Mouse (Mus musculus) spleen, postnatal 0 days (tissue): ENCODE data around the gene Vmn1r139. TPM values are rescaled to one million over a fixed set of nuclear protein-coding genes. Genes with fewer than 3 reads are reported as not detected.

Source experiments
- polyA plus RNA-seq: library from polyadenylated mRNA; unstranded; fragments of >200 nt; fragmentation: Nextera tagmentation; extraction: Ambion mirVana; gene quantifications from 2 replicates; pipeline ENCODE4 v1.2.1, GENCODE M21; 2015

Gene Vmn1r139
- polyA plus RNA-seq, result not detected in 2 replicates

DNA sequence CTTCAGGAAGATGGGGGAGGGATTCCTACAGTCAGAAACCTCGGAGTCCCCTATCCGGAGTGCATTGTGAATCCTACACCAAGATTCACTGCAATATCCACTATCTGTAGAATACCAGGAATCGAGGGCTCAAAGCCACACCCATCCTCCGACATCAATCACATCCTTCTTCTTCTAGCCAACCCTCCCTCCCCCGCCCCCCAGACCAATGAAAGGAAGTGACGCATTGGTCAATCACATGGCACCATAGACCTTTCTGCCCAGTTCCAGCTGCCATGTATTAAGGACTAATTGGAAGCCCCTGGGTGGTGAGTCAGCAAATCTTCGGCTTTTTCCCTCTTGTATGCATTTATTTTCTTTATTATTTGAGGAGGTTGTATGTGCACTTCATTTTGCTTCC lies at the start of gene Vmn1r139:
Vmn1r139 (plus strand) TSS at position 301 of the 400 bp plus-strand sequence.

GRCm38 (mm10) chr7:22028797-22029196 lies 40.1 kb upstream of the Vmn1r139 start, which contains the start of gene Vmn1r138:
Vmn1r138 (minus strand) TSS chr7:22028897.

DNA sequence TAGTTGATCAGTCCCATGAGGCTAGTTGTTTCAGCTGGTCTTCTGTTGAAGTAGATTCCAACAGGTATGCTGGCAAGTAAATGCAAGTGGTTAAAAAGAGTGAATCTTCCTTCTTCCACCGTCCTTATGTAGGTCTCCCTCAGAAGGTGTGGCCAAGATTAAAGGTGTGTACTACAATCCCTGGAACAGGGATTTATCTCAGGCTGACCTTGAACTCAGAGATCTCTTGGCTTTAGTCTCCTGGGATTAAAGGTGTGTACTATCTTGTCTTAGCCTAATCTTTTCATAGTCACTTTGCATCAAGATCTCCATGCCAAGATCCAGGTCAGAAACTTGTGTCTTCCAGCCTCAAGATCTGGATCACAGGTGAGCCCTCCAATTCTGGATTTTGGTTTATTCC lies 12.7 kb upstream of the Vmn1r139 start, which contains the start of gene Gm6176:
Gm6176 (minus strand) TSS at position 101 of the 400 bp plus-strand sequence.

GRCm38 (mm10) chr7:22118145-22118544 lies 49.3 kb downstream of the Vmn1r139 start, which contains the start of gene Gm16451:
Gm16451 (minus strand) TSS chr7:22118245.

GRCm38 (mm10) chr7:22134641-22135040 lies 65.8 kb downstream of the Vmn1r139 start, which contains the start of gene Gm10666:
Gm10666 (minus strand) TSS chr7:22134741.

Other genes with a start within 250 kb of the Vmn1r139 start
- gene Vmn1r135, start 236.7 kb upstream of the Vmn1r139 start, polyA plus RNA-seq, result not detected in 2 replicates
- not detected in 2 replicates for gene Gm5725, start 224.8 kb upstream of the Vmn1r139 start, polyA plus RNA-seq
- not detected in 2 replicates for gene Gm5891, start 147.8 kb upstream of the Vmn1r139 start, polyA plus RNA-seq
- gene Vmn1r137, start 74.5 kb upstream of the Vmn1r139 start, polyA plus RNA-seq, result not detected in 2 replicates
- gene Vmn1r138, start 40.2 kb upstream of the Vmn1r139 start, polyA plus RNA-seq, result not detected in 2 replicates
- gene Gm6176, start 12.8 kb upstream of the Vmn1r139 start, polyA plus RNA-seq, result not detected in 2 replicates
- gene Gm16451, start 49.2 kb downstream of the Vmn1r139 start, polyA plus RNA-seq, result not detected in 2 replicates
- not detected in 2 replicates for gene Gm10666, start 65.7 kb downstream of the Vmn1r139 start, polyA plus RNA-seq
- gene Vmn1r142, start 95.0 kb downstream of the Vmn1r139 start, polyA plus RNA-seq, result not detected in 2 replicates
- gene Vmn1r143, start 120.3 kb downstream of the Vmn1r139 start, polyA plus RNA-seq, result not detected in 2 replicates
- gene Gm8653, start 132.2 kb downstream of the Vmn1r139 start, polyA plus RNA-seq, result not detected in 2 replicates
- not detected in 2 replicates for gene Gm8453, start 160.4 kb downstream of the Vmn1r139 start, polyA plus RNA-seq